Mouse (Mus musculus): Measurements from ENCODE around the gene Ptf1a.

GRCm38 (mm10) chr2:19452531-19453055, 7.1 kb downstream of the Ptf1a start:
- TF ChIP-seq USF1 (IDR thresholded peaks at IDR 0.05; ENCODE audit: low read depth) (no peak), TCF12 (IDR thresholded peaks at IDR 0.05; ENCODE audit: insufficient read depth, poor library complexity, severe bottlenecking) (no peak), POLR2AphosphoS2 (IDR thresholded peaks at IDR 0.05; ENCODE audit: insufficient read length, low read depth) (no peak), POLR2A (IDR thresholded peaks at IDR 0.05; ENCODE audit: insufficient read length, low read depth) (no peak), MAX (IDR thresholded peaks at IDR 0.05; ENCODE audit: low read depth) (no peak), E2F4 (IDR thresholded peaks at IDR 0.05; ENCODE audit: insufficient read depth) (no peak), MYOG (IDR thresholded peaks at IDR 0.05; ENCODE audit: control insufficient read depth in 1 of 3, insufficient read depth in 1 of 3, insufficient read length in 2 of 3, low read depth in 2 of 3) (no peak), MYOD1 (IDR thresholded peaks at IDR 0.05; ENCODE audit: control insufficient read depth in 1 of 3, insufficient read length in 2 of 3, low read depth in 2 of 3) (no peak), TCF3 (IDR thresholded peaks at IDR 0.05; ENCODE audit: insufficient read length, low read depth) (no peak)
